Comparison of ENCODE assay signal across 9 mouse cellular contexts in the genomic region with DNA sequence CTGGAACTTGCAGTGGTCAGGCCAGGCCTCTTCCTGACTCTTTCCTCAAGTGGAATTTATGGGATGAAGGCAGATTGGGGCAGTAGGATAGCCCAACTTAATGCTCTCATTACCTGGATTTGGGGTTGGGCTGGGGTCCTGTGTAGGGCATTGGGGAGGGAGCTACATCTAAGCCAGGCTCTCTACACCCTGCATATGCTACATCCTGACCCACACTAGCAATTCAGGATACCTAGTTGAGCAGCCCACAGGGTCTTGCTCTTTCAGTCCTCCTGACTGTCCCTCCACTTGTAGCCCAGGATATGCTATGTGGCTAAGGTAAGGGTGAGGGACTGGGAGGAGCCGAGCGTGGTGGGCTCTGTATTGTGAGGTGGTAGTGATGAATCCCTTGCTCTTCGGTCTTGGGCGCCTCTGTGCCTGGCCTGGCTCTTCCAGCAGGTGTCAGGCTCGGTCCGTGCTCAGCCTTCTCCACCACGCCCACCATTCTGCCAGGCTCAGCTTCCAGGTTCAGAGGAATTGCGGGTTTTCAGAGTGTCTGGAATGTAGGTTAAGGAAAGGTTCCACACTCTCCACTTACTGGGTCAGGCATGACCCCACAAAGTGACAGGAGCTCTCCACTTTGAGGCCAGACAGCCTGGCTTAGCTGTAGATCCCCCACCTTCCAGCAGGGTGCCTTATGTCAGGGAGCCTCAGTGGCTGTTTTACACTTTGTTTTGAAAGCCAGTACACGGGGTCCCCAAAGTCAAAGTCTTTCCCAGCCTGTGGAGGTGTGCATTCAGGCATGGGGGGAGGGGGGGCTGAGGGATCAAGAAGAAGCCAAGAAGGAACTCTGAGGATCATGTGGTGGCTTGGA. TPM values are rescaled to one million over a fixed set of nuclear protein-coding genes. Genes with fewer than 3 reads are reported as not detected.
DNase-seq lines count a peak whose midpoint lies in the region; ATAC-seq and TF ChIP-seq lines count a peak whose summit lies in the region.
"Had no signal": no experiment of that assay in that cellular context is flagged by ENCODE, and none has a peak within 500 bp of the region (broad histone marks: within the 10 kb centered on the region; RNA-seq: fewer than 3 reads in every experiment).

No protein-coding gene starts in this region.

- peak; percentile 35; the same call in 1 of the 2 replicates for ATAC-seq in lung, embryonic 14.5 days (ENCODE audit: insufficient read depth)
- no peak for ATAC-seq in forebrain, embryonic 11.5 days (replicated peaks; ENCODE audit: low FRiP score)
- peak; percentile 27; the same call in 1 of the 2 replicates for ATAC-seq in kidney, postnatal 0 days (replicated peaks; ENCODE audit: low FRiP score, low read depth)
- ATAC-seq in midbrain, embryonic 15.5 days (replicated peaks): peak; percentile 78

- H3K4me1 ChIP-seq in lung, embryonic 14.5 days (ENCODE audit: insufficient read depth): no peaks in the 10 kb centered on the region
- H3K4me1 ChIP-seq in brown adipose tissue, adult 24 weeks (ENCODE audit: control insufficient read depth, insufficient read depth, insufficient read length, low read length): no peaks in the 10 kb centered on the region
- H3K4me1 ChIP-seq in forebrain, embryonic 11.5 days (replicated peaks; ENCODE audit: control insufficient read depth, insufficient read depth, low read length): peaks cover 5% of the 10 kb centered on the region; the same call in 1 of the 2 replicates
- no peaks in the 10 kb centered on the region for H3K4me1 ChIP-seq in kidney, postnatal 0 days (replicated peaks; ENCODE audit: insufficient read depth, low read length)
- H3K4me1 ChIP-seq in midbrain, embryonic 15.5 days: peaks cover 13% of the 10 kb centered on the region; the same call in 1 of the 2 replicates

- H3K27ac ChIP-seq in lung, embryonic 14.5 days (ENCODE audit: low read depth): no peak overlapping the region
- H3K27ac ChIP-seq in brown adipose tissue, adult 24 weeks (replicated peaks; ENCODE audit: low read depth, low read length): peak overlapping the region; percentile 86
- H3K27ac ChIP-seq in forebrain, embryonic 11.5 days (ENCODE audit: low read depth, low read length): no peak overlapping the region
- H3K27ac ChIP-seq in kidney, postnatal 0 days: no peak overlapping the region
- H3K27ac ChIP-seq in midbrain, embryonic 15.5 days: no peak overlapping the region
- H3K27ac ChIP-seq: embryonic facial prominence, embryonic 12.5 days had no signal

- 3% methylated on average over 9 of the region's 9 CpGs for WGBS in lung, embryonic 14.5 days
- 5% methylated on average over 9 of the region's 9 CpGs for WGBS in forebrain, embryonic 11.5 days
- WGBS in kidney, postnatal 0 days: 3% methylated on average over 9 of the region's 9 CpGs
- WGBS in midbrain, embryonic 15.5 days: 8% methylated on average over 9 of the region's 9 CpGs

- H3K4me3 ChIP-seq in lung, embryonic 14.5 days (ENCODE audit: low read depth, low read length): no peak overlapping the region
- no peak overlapping the region for H3K4me3 ChIP-seq in brown adipose tissue, adult 24 weeks (ENCODE audit: insufficient read depth, low read depth, low read length)
- no peak overlapping the region for H3K4me3 ChIP-seq in forebrain, embryonic 11.5 days (ENCODE audit: low read depth, low read length)
- no peak overlapping the region for H3K4me3 ChIP-seq in kidney, postnatal 0 days (replicated peaks; ENCODE audit: low read depth, low read length)
- H3K4me3 ChIP-seq in midbrain, embryonic 15.5 days: no peak overlapping the region
- H3K4me3 ChIP-seq: embryonic facial prominence, embryonic 12.5 days had no signal

- no peaks in the 10 kb centered on the region for H3K9me3 ChIP-seq in lung, embryonic 14.5 days (ENCODE audit: low read depth, low read length)
- H3K9me3 ChIP-seq in forebrain, embryonic 11.5 days (ENCODE audit: control insufficient read depth, low read length): no peaks in the 10 kb centered on the region
- H3K9me3 ChIP-seq in kidney, postnatal 0 days (replicated peaks; ENCODE audit: low read length): no peaks in the 10 kb centered on the region
- no peaks in the 10 kb centered on the region for H3K9me3 ChIP-seq in midbrain, embryonic 15.5 days
- H3K9me3 ChIP-seq: embryonic facial prominence, embryonic 12.5 days had no signal

- no peak overlapping the region for H3K4me2 ChIP-seq in lung, embryonic 14.5 days
- no peak overlapping the region for H3K4me2 ChIP-seq in forebrain, embryonic 11.5 days (ENCODE audit: low read depth, low read length, severe bottlenecking)
- no peak overlapping the region for H3K4me2 ChIP-seq in kidney, postnatal 0 days (ENCODE audit: low read length)
- H3K4me2 ChIP-seq in midbrain, embryonic 15.5 days: no peak overlapping the region
- H3K4me2 ChIP-seq: embryonic facial prominence, embryonic 12.5 days had no signal

- no peak overlapping the region for H3K9ac ChIP-seq in lung, embryonic 14.5 days
- no peak overlapping the region for H3K9ac ChIP-seq in forebrain, embryonic 11.5 days (ENCODE audit: low read length)
- no peak overlapping the region for H3K9ac ChIP-seq in kidney, postnatal 0 days (ENCODE audit: low read depth, low read length)
- H3K9ac ChIP-seq in midbrain, embryonic 15.5 days: no peak overlapping the region
- H3K9ac ChIP-seq: embryonic facial prominence, embryonic 12.5 days had no signal

- no peaks in the 10 kb centered on the region for H3K36me3 ChIP-seq in lung, embryonic 14.5 days (ENCODE audit: insufficient read depth)
- H3K36me3 ChIP-seq in forebrain, embryonic 11.5 days (ENCODE audit: control insufficient read depth, insufficient read depth, low read length): no peaks in the 10 kb centered on the region
- no peaks in the 10 kb centered on the region for H3K36me3 ChIP-seq in kidney, postnatal 0 days (ENCODE audit: insufficient read depth, low read length)
- H3K36me3 ChIP-seq in midbrain, embryonic 15.5 days (replicated peaks): no peaks in the 10 kb centered on the region
- H3K36me3 ChIP-seq: embryonic facial prominence, embryonic 12.5 days had no signal

- peaks cover 54% of the 10 kb centered on the region for H3K27me3 ChIP-seq in lung, embryonic 14.5 days (ENCODE audit: insufficient read depth, low read length)
- peaks cover 12% of the 10 kb centered on the region for H3K27me3 ChIP-seq in forebrain, embryonic 11.5 days (ENCODE audit: control insufficient read depth, insufficient read depth, low read length)
- peaks cover 15% of the 10 kb centered on the region; the same call in 1 of the 2 replicates for H3K27me3 ChIP-seq in kidney, postnatal 0 days (ENCODE audit: insufficient read depth, low read length)
- peaks cover 52% of the 10 kb centered on the region for H3K27me3 ChIP-seq in midbrain, embryonic 15.5 days (replicated peaks)

- peak; percentile 80 for TF ChIP-seq CTCF in lung, embryonic 14.5 days (IDR thresholded peaks at IDR 0.05; ENCODE audit: low read depth)
- peak; percentile 85 for TF ChIP-seq CTCF in kidney, postnatal 0 days (IDR thresholded peaks at IDR 0.05; ENCODE audit: low read depth)

- peak; percentile 71 for DNase-seq in lung, embryonic 14.5 days
- no peak for DNase-seq in lung, adult 18-20 months
- peak; percentile 81 for DNase-seq in forebrain, embryonic 11.5 days (ENCODE audit: low spot score)
- peak; percentile 79 for DNase-seq in kidney, postnatal 0 days (ENCODE audit: low spot score)
- DNase-seq in spleen, postnatal 4 days (ENCODE audit: low spot score in 2 of 2): no peak
- no peak for DNase-seq in urinary bladder, postnatal 36 days (ENCODE audit: low spot score in 2 of 2)

RNA-seq across cellular contexts. Expression of gene C1qc, which starts 1.1 kb away (rescaled TPM):
- polyA plus RNA-seq in lung, embryonic 14.5 days (2014; fragmentation: Nextera tagmentation; extraction: Ambion mirVana): 27.3 TPM in 2 replicates
- 49.4 and 55.0 TPM in 2 replicates for polyA plus RNA-seq in brown adipose tissue, adult 24 weeks (2012; ENCODE audit: insufficient read depth, insufficient read length, missing spikeins)
- polyA plus RNA-seq in forebrain, embryonic 11.5 days (2014; fragmentation: Nextera tagmentation; extraction: Ambion mirVana): 10.0 and 10.7 TPM in 2 replicates
- polyA plus RNA-seq in kidney, postnatal 0 days (2015; fragmentation: Nextera tagmentation; extraction: Ambion mirVana): 27.2 and 34.6 TPM in 2 replicates
- polyA plus RNA-seq in midbrain, embryonic 15.5 days (2015; fragmentation: Nextera tagmentation; extraction: Ambion mirVana): 21.7 and 28.4 TPM in 2 replicates

RNA-seq across cellular contexts. Expression of gene C1qa, which starts 4.7 kb away (rescaled TPM):
- 26.2 and 29.6 TPM in 2 replicates for polyA plus RNA-seq in lung, embryonic 14.5 days (2014; fragmentation: Nextera tagmentation; extraction: Ambion mirVana)
- 56.5 and 75.2 TPM in 2 replicates for polyA plus RNA-seq in brown adipose tissue, adult 24 weeks (2012; ENCODE audit: insufficient read depth, insufficient read length, missing spikeins)
- polyA plus RNA-seq in forebrain, embryonic 11.5 days (2014; fragmentation: Nextera tagmentation; extraction: Ambion mirVana): 8.2 and 11.3 TPM in 2 replicates
- polyA plus RNA-seq in kidney, postnatal 0 days (2015; fragmentation: Nextera tagmentation; extraction: Ambion mirVana): 30.2 and 35.8 TPM in 2 replicates
- 25.1 and 33.3 TPM in 2 replicates for polyA plus RNA-seq in midbrain, embryonic 15.5 days (2015; fragmentation: Nextera tagmentation; extraction: Ambion mirVana)

RNA-seq across cellular contexts. Expression of gene C1qb, which starts 7.9 kb away (rescaled TPM):
- polyA plus RNA-seq in lung, embryonic 14.5 days (2014; fragmentation: Nextera tagmentation; extraction: Ambion mirVana): 46.0 and 53.0 TPM in 2 replicates
- 61.3 and 65.2 TPM in 2 replicates for polyA plus RNA-seq in brown adipose tissue, adult 24 weeks (2012; ENCODE audit: insufficient read depth, insufficient read length, missing spikeins)
- polyA plus RNA-seq in forebrain, embryonic 11.5 days (2014; fragmentation: Nextera tagmentation; extraction: Ambion mirVana): 19.7 and 21.1 TPM in 2 replicates
- polyA plus RNA-seq in kidney, postnatal 0 days (2015; fragmentation: Nextera tagmentation; extraction: Ambion mirVana): 54.4 and 69.0 TPM in 2 replicates
- 39.7 and 49.0 TPM in 2 replicates for polyA plus RNA-seq in midbrain, embryonic 15.5 days (2015; fragmentation: Nextera tagmentation; extraction: Ambion mirVana)

RNA-seq across cellular contexts. Expression of gene Ephb2, which starts 58.1 kb away (rescaled TPM):
- 7.9 and 8.5 TPM in 2 replicates for polyA plus RNA-seq in lung, embryonic 14.5 days (2014; fragmentation: Nextera tagmentation; extraction: Ambion mirVana)
- 1.4 and 1.5 TPM in 2 replicates for polyA plus RNA-seq in brown adipose tissue, adult 24 weeks (2012; ENCODE audit: insufficient read depth, insufficient read length, missing spikeins)
- polyA plus RNA-seq in forebrain, embryonic 11.5 days (2014; fragmentation: Nextera tagmentation; extraction: Ambion mirVana): 35.8 and 36.9 TPM in 2 replicates
- polyA plus RNA-seq in kidney, postnatal 0 days (2015; fragmentation: Nextera tagmentation; extraction: Ambion mirVana): 4.5 and 4.6 TPM in 2 replicates
- 31.0 and 31.7 TPM in 2 replicates for polyA plus RNA-seq in midbrain, embryonic 15.5 days (2015; fragmentation: Nextera tagmentation; extraction: Ambion mirVana)

Comparison
In these comparisons a context has a peak if more than half of its experiments do, and no peak if none do; other contexts are left out.
1. DNase-seq: peak in lung, embryonic 14.5 days (single experiment), forebrain, embryonic 11.5 days (single experiment) and kidney, postnatal 0 days (single experiment); none in lung, adult 18-20 months (0 of 2), spleen, postnatal 4 days (0 of 2) and urinary bladder, postnatal 36 days (0 of 2).